ENCODE assay signal across 8 mouse cellular contexts in genomic region chr19:42255438-42255783, GRCm38 (mm10). TPM values are rescaled to one million over a fixed set of nuclear protein-coding genes. Genes with fewer than 3 reads are reported as not detected.
A peak's percentile ranks its signal among the peaks of the same experiment; 100 is the strongest.
DNase-seq lines count a peak whose midpoint lies in the region; ATAC-seq and TF ChIP-seq lines count a peak whose summit lies in the region.

No protein-coding gene starts in this region.

- no peaks in the 10 kb centered on the region for H3K36me3 ChIP-seq in heart, embryonic 16.5 days (ENCODE audit: control insufficient read depth, insufficient read depth)
- H3K36me3 ChIP-seq in hindbrain, embryonic 14.5 days (replicated peaks; ENCODE audit: control insufficient read depth, insufficient read depth) = no peaks in the 10 kb centered on the region
- H3K36me3 ChIP-seq in liver, embryonic 14.5 days (replicated peaks; ENCODE audit: control insufficient read depth, insufficient read depth, low read depth) = no peaks in the 10 kb centered on the region

- WGBS in heart, embryonic 16.5 days = 5% methylated on average over 10 of the region's 23 CpGs
- WGBS in hindbrain, embryonic 14.5 days = 0% methylated on average over 15 of the region's 23 CpGs
- 2% methylated on average over 17 of the region's 23 CpGs for WGBS in liver, embryonic 14.5 days (ENCODE audit: insufficient replicate concordance)

- H3K27ac ChIP-seq in heart, embryonic 16.5 days (ENCODE audit: low read length) = no peak overlapping the region
- H3K27ac ChIP-seq in hindbrain, embryonic 14.5 days = peak overlapping the region; percentile 87
- no peak overlapping the region for H3K27ac ChIP-seq in liver, embryonic 14.5 days

- TF ChIP-seq CTCF in liver, embryonic 14.5 days (IDR thresholded peaks at IDR 0.05; ENCODE audit: low read depth) = no peak

- intact Hi-C loops in heart, postnatal 25 days (cut with DNase I) = no loop called here

- no peak for ATAC-seq in heart, embryonic 16.5 days (replicated peaks; ENCODE audit: extremely low read depth, insufficient read depth, low FRiP score)
- ATAC-seq in hindbrain, embryonic 14.5 days (ENCODE audit: low FRiP score) = peak; percentile 71
- no peak for ATAC-seq in liver, embryonic 14.5 days (ENCODE audit: insufficient read depth)
- no peak for ATAC-seq in megakaryocyte-erythroid progenitor cell, adult 5-6 weeks (replicated peaks; ENCODE audit: low FRiP score, low TSS enrichment, poor library complexity, severe bottlenecking)

- no peak overlapping the region for H3K9ac ChIP-seq in heart, embryonic 16.5 days (ENCODE audit: low read length)
- H3K9ac ChIP-seq in hindbrain, embryonic 14.5 days = peak overlapping the region; percentile 87
- H3K9ac ChIP-seq in liver, embryonic 14.5 days (replicated peaks) = no peak overlapping the region

- TF ChIP-seq EP300 in liver, embryonic 14.5 days (IDR thresholded peaks at IDR 0.05; ENCODE audit: low read depth) = no peak

- 0 out of 2 replicates have a peak, but pooled peaks cover 5% of the 10 kb centered on the region for H3K4me1 ChIP-seq in heart, embryonic 16.5 days (ENCODE audit: control insufficient read depth, insufficient read depth, low read length)
- peaks cover 31% of the 10 kb centered on the region for H3K4me1 ChIP-seq in hindbrain, embryonic 14.5 days (replicated peaks; ENCODE audit: control insufficient read depth, insufficient read depth, low read length)
- H3K4me1 ChIP-seq in liver, embryonic 14.5 days (replicated peaks; ENCODE audit: control insufficient read depth in 2 of 2, insufficient read depth in 2 of 2, low read length in 1 of 2) = no peaks in the 10 kb centered on the region

- peak overlapping the region; percentile 64 for H3K4me2 ChIP-seq in heart, embryonic 16.5 days (ENCODE audit: low read depth, low read length)
- H3K4me2 ChIP-seq in hindbrain, embryonic 14.5 days (replicated peaks) = peak overlapping the region; percentile 59
- H3K4me2 ChIP-seq in liver, embryonic 14.5 days (ENCODE audit: low read depth) = peak overlapping the region; percentile 31

- peak overlapping the region; percentile 33 for H3K4me3 ChIP-seq in heart, embryonic 16.5 days (ENCODE audit: low read length)
- peak overlapping the region; percentile 61 for H3K4me3 ChIP-seq in hindbrain, embryonic 14.5 days (replicated peaks; ENCODE audit: low read length)
- H3K4me3 ChIP-seq in liver, embryonic 14.5 days (ENCODE audit: insufficient read depth in 1 of 2, low read depth in 2 of 2, low read length in 2 of 2) = no peak overlapping the region

- peaks cover 28% of the 10 kb centered on the region for H3K27me3 ChIP-seq in heart, embryonic 16.5 days (ENCODE audit: control insufficient read depth, insufficient read depth, low read length)
- H3K27me3 ChIP-seq in hindbrain, embryonic 14.5 days (ENCODE audit: control insufficient read depth, insufficient read depth, low read length) = peaks cover 7% of the 10 kb centered on the region; the same call in 1 of the 2 replicates
- peaks cover 10% of the 10 kb centered on the region for H3K27me3 ChIP-seq in liver, embryonic 14.5 days (ENCODE audit: control insufficient read depth, insufficient read depth, low read length)

- H3K9me3 ChIP-seq in heart, embryonic 16.5 days (replicated peaks; ENCODE audit: control insufficient read depth, low read length) = no peaks in the 10 kb centered on the region
- no peaks in the 10 kb centered on the region for H3K9me3 ChIP-seq in hindbrain, embryonic 14.5 days (ENCODE audit: control insufficient read depth, low read length)
- H3K9me3 ChIP-seq in liver, embryonic 14.5 days (ENCODE audit: control insufficient read depth, low read length) = no peaks in the 10 kb centered on the region

- DNase-seq in heart, postnatal 25 days (ENCODE audit: low spot score) = no peak
- peak; percentile 74 for DNase-seq in cerebellum, adult 9-11 months
- DNase-seq in hindbrain, embryonic 14.5 days (ENCODE audit: low spot score) = peak; percentile 57
- no peak for DNase-seq in liver, embryonic 14.5 days (ENCODE audit: low read depth in 3 of 3, low spot score in 3 of 3)
- DNase-seq in thymus, postnatal 25 days = no peak
- DNase-seq in gastrocnemius, postnatal 10 days = no peak

RNA-seq across cellular contexts. Expression of gene Golga7b, which starts 8.0 kb away (rescaled TPM):
- 0.21 and 0.33 TPM in 2 replicates for polyA plus RNA-seq in heart, embryonic 16.5 days (2015; fragmentation: Nextera tagmentation; extraction: Ambion mirVana)
- under 1 TPM; 0.67 to 0.83 TPM for total RNA-seq in heart, postnatal 25 days (2021)
- polyA plus RNA-seq in hindbrain, embryonic 14.5 days (2014; fragmentation: Nextera tagmentation; extraction: Ambion mirVana) = 44.1 and 46.8 TPM in 2 replicates
- 0.02 TPM in 1 of 2 replicates, not detected in the other for polyA plus RNA-seq in liver, embryonic 14.5 days (2012; rRNA removed)
- not detected in 2 replicates for polyA plus RNA-seq in liver, embryonic 14.5 days (2014; fragmentation: Nextera tagmentation; extraction: Ambion mirVana)
- total RNA-seq in megakaryocyte-erythroid progenitor cell, adult 5-6 weeks (2014; fragmentation: Nextera tagmentation) = not detected in 2 replicates
- total RNA-seq in megakaryocyte-erythroid progenitor cell, adult 5-6 weeks (2017) = not detected in 2 replicates
- 1 to 10 TPM; 3.2 to 5.5 TPM for total RNA-seq in gastrocnemius, postnatal 10 days (2021)

RNA-seq across cellular contexts. Expression of gene Sfrp5, which starts 53.4 kb away (rescaled TPM):
- 3.1 and 3.5 TPM in 2 replicates for polyA plus RNA-seq in heart, embryonic 16.5 days (2015; fragmentation: Nextera tagmentation; extraction: Ambion mirVana)
- total RNA-seq in heart, postnatal 25 days (2021) = 1 to 10 TPM; 5.3 to 7.9 TPM
- polyA plus RNA-seq in hindbrain, embryonic 14.5 days (2014; fragmentation: Nextera tagmentation; extraction: Ambion mirVana) = 2.8 and 2.9 TPM in 2 replicates
- not detected in 2 replicates for polyA plus RNA-seq in liver, embryonic 14.5 days (2012; rRNA removed)
- 0.05 TPM in 1 of 2 replicates, not detected in the other for polyA plus RNA-seq in liver, embryonic 14.5 days (2014; fragmentation: Nextera tagmentation; extraction: Ambion mirVana)
- not detected in 2 replicates for total RNA-seq in megakaryocyte-erythroid progenitor cell, adult 5-6 weeks (2014; fragmentation: Nextera tagmentation)
- not detected in 2 replicates for total RNA-seq in megakaryocyte-erythroid progenitor cell, adult 5-6 weeks (2017)
- 1 to 10 TPM; 5.7 to 6.8 TPM for total RNA-seq in gastrocnemius, postnatal 10 days (2021)

Comparison
In these comparisons a context has a peak if more than half of its experiments do, and no peak if none do; other contexts are left out.
1. H3K4me3 ChIP-seq: peak in heart, embryonic 16.5 days (single experiment) and hindbrain, embryonic 14.5 days (single experiment); none in liver, embryonic 14.5 days (0 of 2).
2. DNase-seq: peak in cerebellum, adult 9-11 months (single experiment) and hindbrain, embryonic 14.5 days (single experiment); none in heart, postnatal 25 days (single experiment), liver, embryonic 14.5 days (0 of 3), thymus, postnatal 25 days (single experiment) and gastrocnemius, postnatal 10 days (single experiment).
3. RNA of gene Sfrp5, which starts 53.4 kb away (total RNA-seq): 5.3 to 7.9 TPM in heart, postnatal 25 days and 5.7 to 6.8 TPM in gastrocnemius, postnatal 10 days; not detected in megakaryocyte-erythroid progenitor cell, adult 5-6 weeks; every median in the first group is over 4 times any median in the second.
4. Peak in every context shown above with its lines, with median percentiles within 50 percentile points of each other: H3K4me2 ChIP-seq.